Mouse (Mus musculus): Measurements from ENCODE around the gene Cfap61.

DNA sequence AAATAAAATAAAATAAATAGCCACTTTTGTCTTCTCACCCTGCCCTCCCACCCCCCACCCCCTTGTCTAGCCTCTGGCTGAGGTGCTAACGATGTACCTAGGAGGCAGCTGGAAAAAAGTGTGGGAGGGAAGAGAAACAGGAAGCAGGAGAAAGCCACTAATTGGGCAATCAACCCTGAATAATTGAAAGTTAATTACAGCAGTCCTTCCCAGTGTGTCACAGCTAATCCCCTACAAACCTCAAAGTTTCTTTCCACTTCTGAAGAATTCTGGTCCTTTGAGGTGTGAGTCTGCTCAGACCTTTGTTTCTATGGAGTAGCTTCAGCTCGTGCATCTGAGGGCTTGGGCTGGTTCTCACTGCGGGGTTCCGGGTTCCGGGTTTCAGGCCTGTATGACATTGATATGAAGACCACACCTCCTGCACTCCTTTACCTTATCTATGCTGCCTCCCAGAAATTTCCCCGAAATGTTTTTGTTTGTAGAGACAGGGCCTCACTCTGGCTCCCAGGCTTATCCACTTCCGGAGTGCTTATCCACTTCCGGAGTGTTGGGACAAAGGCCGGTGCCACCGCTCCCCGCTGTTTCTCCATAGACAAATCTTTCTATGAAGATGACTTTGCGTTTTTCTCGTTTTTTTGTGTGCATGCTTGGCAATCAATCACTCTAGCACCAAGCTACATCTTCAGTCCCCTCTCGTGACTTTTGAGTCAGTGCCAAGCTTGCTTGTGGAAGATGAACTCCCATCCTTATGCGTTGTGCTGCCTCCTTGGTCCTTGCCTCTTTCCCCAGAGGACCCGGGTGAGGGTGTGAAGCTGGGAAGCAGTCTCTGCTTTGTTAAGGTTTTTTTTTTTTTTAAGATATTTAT, 164.5 kb downstream of the Cfap61 start:
- TF ChIP-seq CTCF (IDR thresholded peaks at IDR 0.05; ENCODE audit: low read depth) (no peak), EP300 (IDR thresholded peaks at IDR 0.05; ENCODE audit: low read depth) (peak; percentile 89)

Data from liver, postnatal 0 days (tissue).